Mouse (Mus musculus): ENCODE data around the gene Olfr1465.

Olfr1465 gene

GRCm38 (mm10) chr19:13315441-13315840, at the start of gene Olfr1465:
Gene Olfr1465, minus strand, starts transcription at chr19:13315541.
- DNase-seq = no peak

DNA sequence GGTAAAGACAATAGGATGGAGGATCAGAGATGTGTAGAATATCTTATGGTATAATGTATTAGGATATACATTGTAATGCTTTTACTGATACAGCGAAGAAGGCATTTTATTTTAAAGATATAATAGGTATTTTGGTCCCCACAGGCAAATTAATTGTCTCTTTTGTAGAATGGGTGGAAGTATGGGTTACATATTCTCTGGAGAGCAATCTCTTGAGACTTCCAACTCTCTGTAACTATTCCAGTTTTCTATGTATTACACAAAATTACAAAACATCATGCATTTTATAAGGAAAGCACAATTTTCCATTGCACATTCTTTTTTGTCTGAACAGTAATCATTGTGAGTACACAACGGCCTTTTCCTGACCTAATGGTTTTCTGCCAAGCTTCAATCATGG, 46.6 kb upstream of the Olfr1465 start, which contains the start of gene Olfr1467:
TSS of gene Olfr1467 (plus strand) at position 301 of the 400 bp plus-strand sequence.
- no peak for DNase-seq

DNA sequence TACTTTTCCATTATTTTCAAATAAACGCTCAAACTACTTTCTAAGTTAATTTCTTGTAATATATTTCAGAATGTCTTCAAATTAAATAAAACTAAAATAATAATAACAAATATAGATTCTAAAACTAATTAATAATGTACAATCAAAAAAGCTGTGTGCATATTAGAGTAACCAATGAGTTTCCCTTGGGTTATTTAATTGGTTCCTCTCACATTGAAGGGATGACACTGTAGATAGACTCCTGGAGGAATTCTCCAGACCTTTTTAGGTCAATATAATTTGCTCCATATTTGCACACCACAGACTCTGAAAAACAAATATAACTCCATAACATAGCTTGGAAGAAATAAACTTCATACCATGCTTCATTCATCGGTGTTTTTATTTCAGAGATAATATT, 23.2 kb upstream of the Olfr1465 start, which contains the start of gene Olfr1466:
TSS of gene Olfr1466 (plus strand) at position 301 of the 400 bp plus-strand sequence.
- no peak for DNase-seq
